ENCODE assay signal across 17 mouse cellular contexts in the genomic region with DNA sequence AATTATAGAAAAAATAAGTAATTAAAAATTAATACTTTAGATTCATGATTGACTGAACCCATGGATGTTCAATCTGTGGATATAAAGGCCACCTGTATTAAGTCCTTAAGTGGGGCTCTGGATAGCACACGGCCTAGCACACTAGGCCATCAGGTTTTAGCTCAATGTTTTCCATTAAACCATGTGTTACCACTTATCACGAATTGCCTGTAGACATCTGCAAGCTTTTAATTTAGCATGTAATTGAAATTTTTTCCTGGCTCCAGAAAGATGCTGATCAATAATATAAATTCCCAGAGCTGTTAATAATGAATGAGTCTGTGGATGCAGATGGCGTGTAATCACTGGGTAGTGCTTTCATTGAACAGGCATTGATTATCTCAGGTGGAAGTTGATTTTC.
"Had no signal": no experiment of that assay in that cellular context is flagged by ENCODE, and none has a peak within 500 bp of the region (broad histone marks: within the 10 kb centered on the region; RNA-seq: fewer than 3 reads in every experiment).

No protein-coding gene starts in this region.

- H3K9me3 ChIP-seq: limb, embryonic 15.5 days; stomach, embryonic 15.5 days had no signal

- H3K4me3 ChIP-seq: limb, embryonic 12.5 days; limb, embryonic 15.5 days; stomach, embryonic 15.5 days had no signal

- H3K27me3 ChIP-seq: limb, embryonic 12.5 days; limb, embryonic 15.5 days; stomach, embryonic 15.5 days had no signal

- DNase-seq: kidney, adult 9 months; kidney, postnatal 14 days; kidney, postnatal 4 days; left cerebral cortex, postnatal 4 days; liver, postnatal 0 days; lung, embryonic 14.5 days; midbrain, embryonic 14.5 days; right cerebral cortex, postnatal 25 days; spleen, adult 18-20 months; thymus, postnatal 25 days had no signal

- H3K27ac ChIP-seq: limb, embryonic 12.5 days; limb, embryonic 15.5 days; liver, embryonic 14.5 days; macrophage; stomach, embryonic 15.5 days had no signal

- H3K36me3 ChIP-seq: limb, embryonic 12.5 days; limb, embryonic 15.5 days; stomach, embryonic 15.5 days had no signal

- H3K9ac ChIP-seq: limb, embryonic 12.5 days; limb, embryonic 15.5 days; liver, embryonic 14.5 days; liver, postnatal 0 days; lung, embryonic 14.5 days; stomach, embryonic 15.5 days had no signal

- H3K4me2 ChIP-seq: limb, embryonic 12.5 days; limb, embryonic 15.5 days; liver, embryonic 11.5 days; lung, embryonic 14.5 days; stomach, embryonic 15.5 days had no signal

- ATAC-seq: liver, postnatal 0 days; lung, postnatal 0 days had no signal

- H3K4me1 ChIP-seq: limb, embryonic 15.5 days; stomach, embryonic 15.5 days had no signal
